Mouse (Mus musculus): ENCODE data around the gene Rab33b. TPM values are rescaled to one million over a fixed set of nuclear protein-coding genes. Genes with fewer than 3 reads are reported as not detected.
A peak's percentile ranks its signal among the peaks of the same experiment; 100 is the strongest.

Gene Rab33b
- polyA plus RNA-seq, 1 experiment from 2014 or later: 19.7 TPM

- Histone ChIP-seq H3K27ac (replicated peaks) (peak overlapping the region; percentile 47), H3K4me1 (no peaks in the 10 kb centered on the region; the same call in 1 of the 2 replicates), H3K4me2 (replicated peaks) (no peak overlapping the region), H3K9me3 (no peaks in the 10 kb centered on the region), H3K36me3 (peaks cover 57% of the 10 kb centered on the region), H3K27me3 (no peaks in the 10 kb centered on the region), H3K4me3 (no peak overlapping the region), H3K9ac (replicated peaks) (no peak overlapping the region)
- ATAC-seq (ENCODE audit: low FRiP score, low read depth): no peak
- WGBS: 80% methylated on average over 19 of the region's 19 CpGs
Measured at GRCm38 (mm10) chr3:51544442-51545128, 60.9 kb downstream of the Rab33b start.

Other genes starting within 250 kb of the Rab33b start
- gene Elf2, start 143.3 kb upstream of the Rab33b start, polyA plus RNA-seq (2016; fragmentation: Nextera tagmentation; extraction: Ambion mirVana): 38.3 and 50.1 TPM in 2 replicates
- 11.7 and 19.2 TPM in 2 replicates for gene Mgarp, start 87.2 kb upstream of the Rab33b start, polyA plus RNA-seq (2016; fragmentation: Nextera tagmentation; extraction: Ambion mirVana)
- 707 and 785 TPM in 2 replicates for gene Ndufc1, start 74.9 kb upstream of the Rab33b start, polyA plus RNA-seq (2016; fragmentation: Nextera tagmentation; extraction: Ambion mirVana)
- 70.7 and 75.8 TPM in 2 replicates for gene Naa15, start 68.8 kb upstream of the Rab33b start, polyA plus RNA-seq (2016; fragmentation: Nextera tagmentation; extraction: Ambion mirVana)
- gene Setd7, start 77.0 kb downstream of the Rab33b start, polyA plus RNA-seq (2016; fragmentation: Nextera tagmentation; extraction: Ambion mirVana): 3.5 and 4.4 TPM in 2 replicates
- gene Mgst2, start 176.4 kb downstream of the Rab33b start, polyA plus RNA-seq (2016; fragmentation: Nextera tagmentation; extraction: Ambion mirVana): 0.45 and 0.92 TPM in 2 replicates